Mouse (Mus musculus) liver, embryonic 14.5 days (tissue): Measurements from ENCODE around the gene Cep70. TPM values are rescaled to one million over a fixed set of nuclear protein-coding genes. Genes with fewer than 3 reads are reported as not detected.

Experiments
- ATAC-seq: fragments of 200-750 bp; cut with Nextera tagmentation; 2 replicates; pipeline ENCODE4 v1.8.0; 2017; ENCODE audit warnings: moderate number of reproducible peaks, mild to moderate bottlenecking, moderate library complexity; ENCODE audit not compliant: insufficient read depth
- DNase-seq, 3 experiments: peaks; one replicate each; pipeline ENCODE4 v3.0.0-alpha.2; 2012 to 2013; ENCODE audit warnings: low read depth in 3 of 3, low spot score in 3 of 3
- H3K27ac ChIP-seq: fragments of 300-500 bp; sonication (generic); 2 replicates; pipeline ENCODE4 v1.5.1; 2014; ENCODE audit warnings: moderate library complexity, mild to moderate bottlenecking, control low read depth, inconsistent platforms
- H3K27me3 ChIP-seq: fragments of 300-500 bp; sonication (generic); 2 replicates; pipeline ENCODE4 v1.6.1; 2014; ENCODE audit warnings: mild to moderate bottlenecking, low read length, moderate library complexity; ENCODE audit not compliant: control insufficient read depth, insufficient read depth
- H3K36me3 ChIP-seq: fragments of 300-500 bp; sonication (generic); replicated peaks from 2 replicates; pipeline ENCODE4 v1.6.1; 2014; ENCODE audit warnings: low read depth; ENCODE audit not compliant: control insufficient read depth, insufficient read depth
- H3K4me1 ChIP-seq, 2 experiments: fragments of 200-500 bp in 1 of 2; fragments of 300-500 bp in 1 of 2; sonication (generic) in 1 of 2; replicated peaks; 2 replicates each; pipeline ENCODE4 v1.6.1; 2012 to 2014; ENCODE audit warnings: antibody characterized with exemption in 1 of 2, inconsistent platforms in 1 of 2, low read length in 1 of 2; ENCODE audit not compliant: control insufficient read depth in 2 of 2, insufficient read depth in 2 of 2
- H3K4me2 ChIP-seq: fragments of 300-500 bp; sonication (generic); 2 replicates; pipeline ENCODE4 v1.6.1; 2014; ENCODE audit warnings: low read depth, mild to moderate bottlenecking, control low read depth, moderate library complexity
- H3K4me3 ChIP-seq, 2 experiments: fragments of 200-500 bp in 1 of 2; fragments of 300-500 bp in 1 of 2; sonication (generic) in 1 of 2; 2 replicates each; pipeline ENCODE4 v1.5.1; 2012 to 2014; ENCODE audit warnings: low read depth in 2 of 2, low read length in 2 of 2, mild to moderate bottlenecking in 2 of 2, control low read depth in 1 of 2, inconsistent platforms in 1 of 2, moderate library complexity in 1 of 2; ENCODE audit not compliant: insufficient read depth in 1 of 2
- H3K9ac ChIP-seq: fragments of 300-500 bp; sonication (generic); replicated peaks from 2 replicates; pipeline ENCODE4 v1.6.1; 2014; ENCODE audit warnings: mild to moderate bottlenecking, control low read depth, moderate library complexity
- H3K9me3 ChIP-seq: fragments of 300-500 bp; sonication (generic); 2 replicates; pipeline ENCODE4 v1.6.1; 2016; ENCODE audit warnings: low read length, mixed read lengths; ENCODE audit not compliant: control insufficient read depth
- CTCF ChIP-seq: IDR thresholded peaks from 2 replicates; pipeline ENCODE4 v1.5.1; 2016; ENCODE audit warnings: antibody characterized with exemption, low read depth, control low read depth
- EP300 ChIP-seq: IDR thresholded peaks from 2 replicates; pipeline ENCODE4 v1.6.1; 2016; ENCODE audit warnings: antibody characterized with exemption, low read depth
- WGBS: fragments of 180-500 bp; shearing (Covaris S2); extraction: QIAGEN DNeasy Blood & Tissue Kit; methylation state at CpG from one replicate; pipeline ENCODE4 v1.1.7; 2014; ENCODE audit not compliant: insufficient replicate concordance; 5-methylcytosine and 5-hydroxymethylcytosine counted together
- polyA plus RNA-seq, 2 experiments: library from polyadenylated mRNA; depleted of rRNA in 1 of 2; stranded (reverse) in 1 of 2; unstranded in 1 of 2; fragments of >200 nt; fragmentation: Nextera tagmentation in 1 of 2; extraction: Ambion mirVana in 1 of 2; gene quantifications; 2 replicates each; pipeline versions ENCODE4 v1.2.1 to v1.2.3; 2012 to 2014

Cep70 gene
- polyA plus RNA-seq, 2 experiments, result 13.7 to 25.5 TPM

- Histone ChIP-seq H3K27ac (no peak overlapping the region), H3K4me2 (no peak overlapping the region), H3K4me1 (no peaks in the 10 kb centered on the region), H3K36me3 (peaks cover 11% of the 10 kb centered on the region), H3K9me3 (no peaks in the 10 kb centered on the region), H3K4me3 (no peak overlapping the region), H3K9ac (no peak overlapping the region), H3K27me3 (no peaks in the 10 kb centered on the region)
- DNase-seq (no peak), ATAC-seq (no peak)
- TF ChIP-seq CTCF (no peak), EP300 (no peak)
- WGBS, result 86% methylated on average over 5 of the region's 5 CpGs
These were observed 61.1 kb downstream of the Cep70 start for GRCm38 (mm10) chr9:99304296-99304695.

GRCm38 (mm10) chr9:99306226-99306625, 63.1 kb downstream of the Cep70 start:
- Histone ChIP-seq H3K4me2 (no peak overlapping the region), H3K4me1 (no peaks in the 10 kb centered on the region), H3K36me3 (peaks cover 5% of the 10 kb centered on the region), H3K4me3 (no peak overlapping the region), H3K27me3 (no peaks in the 10 kb centered on the region), H3K9ac (no peak overlapping the region), H3K9me3 (no peaks in the 10 kb centered on the region), H3K27ac (no peak overlapping the region)
- TF ChIP-seq CTCF, result no peak
- TF ChIP-seq EP300, result no peak
- 86% methylated on average over 6 of the region's 6 CpGs for WGBS
- ATAC-seq (no peak), DNase-seq (no peak)

- Histone ChIP-seq H3K9me3 (no peaks in the 10 kb centered on the region), H3K4me2 (no peak overlapping the region), H3K4me1 (no peaks in the 10 kb centered on the region), H3K9ac (no peak overlapping the region), H3K27ac (no peak overlapping the region), H3K4me3 (no peak overlapping the region), H3K27me3 (no peaks in the 10 kb centered on the region), H3K36me3 (no peaks in the 10 kb centered on the region)
- TF ChIP-seq CTCF (no peak), EP300 (no peak)
- DNase-seq, result no peak
- WGBS, result 60% methylated on average over 8 of the region's 8 CpGs
- no peak for ATAC-seq
These were observed 76.3 kb downstream of the Cep70 start for GRCm38 (mm10) chr9:99319343-99319951.

GRCm38 (mm10) chr9:99320006-99320405, 76.8 kb downstream of the Cep70 start:
- no peaks in the 10 kb centered on the region for H3K9me3 ChIP-seq
- no peak for TF ChIP-seq CTCF
- no peak for TF ChIP-seq EP300
- H3K4me1 ChIP-seq, result no peaks in the 10 kb centered on the region
- H3K4me3 ChIP-seq, result no peak overlapping the region
- no peak overlapping the region for H3K9ac ChIP-seq
- no peaks in the 10 kb centered on the region for H3K27me3 ChIP-seq
- ATAC-seq, result no peak
- H3K27ac ChIP-seq, result no peak overlapping the region
- H3K36me3 ChIP-seq, result no peaks in the 10 kb centered on the region
- H3K4me2 ChIP-seq, result no peak overlapping the region
- WGBS, result 67% methylated on average over 8 of the region's 8 CpGs
- no peak for DNase-seq

GRCm38 (mm10) chr9:99325208-99325929, 82.2 kb downstream of the Cep70 start:
- ATAC-seq (no peak), DNase-seq (no peak)
- no peaks in the 10 kb centered on the region for H3K27me3 ChIP-seq
- no peak overlapping the region for H3K27ac ChIP-seq
- 70% methylated on average over 7 of the region's 7 CpGs for WGBS
- no peak overlapping the region for H3K9ac ChIP-seq
- H3K9me3 ChIP-seq, result no peaks in the 10 kb centered on the region
- no peaks in the 10 kb centered on the region for H3K4me1 ChIP-seq
- no peak overlapping the region for H3K4me3 ChIP-seq
- H3K36me3 ChIP-seq, result no peaks in the 10 kb centered on the region
- H3K4me2 ChIP-seq, result no peak overlapping the region
- TF ChIP-seq CTCF (no peak), EP300 (no peak)
